Mouse (Mus musculus) C2C12 (cell line): ENCODE results near the gene Coro1c.

Experiments used
- CEBPB ChIP-seq: IDR thresholded peaks from one replicate; pipeline ENCODE4 v1.6.1; 2011; ENCODE audit warnings: low read depth, mild to moderate bottlenecking, control low read depth, moderate library complexity
- CTCF ChIP-seq: IDR thresholded peaks from one replicate; pipeline ENCODE4 v1.5.1; 2011; ENCODE audit not compliant: control insufficient read depth, insufficient read depth, insufficient read length
- MAX ChIP-seq: IDR thresholded peaks from one replicate; pipeline ENCODE4 v1.6.1; 2011; ENCODE audit warnings: mild to moderate bottlenecking, control low read depth
- MYOD1 ChIP-seq: IDR thresholded peaks from one replicate; pipeline ENCODE4 v1.6.1; 2011; ENCODE audit warnings: low read depth; ENCODE audit not compliant: control insufficient read depth, insufficient read length
- MYOG ChIP-seq: IDR thresholded peaks from one replicate; pipeline ENCODE4 v1.6.1; 2011; ENCODE audit not compliant: control insufficient read depth, insufficient read length; ENCODE audit errors: extremely low read depth

DNA sequence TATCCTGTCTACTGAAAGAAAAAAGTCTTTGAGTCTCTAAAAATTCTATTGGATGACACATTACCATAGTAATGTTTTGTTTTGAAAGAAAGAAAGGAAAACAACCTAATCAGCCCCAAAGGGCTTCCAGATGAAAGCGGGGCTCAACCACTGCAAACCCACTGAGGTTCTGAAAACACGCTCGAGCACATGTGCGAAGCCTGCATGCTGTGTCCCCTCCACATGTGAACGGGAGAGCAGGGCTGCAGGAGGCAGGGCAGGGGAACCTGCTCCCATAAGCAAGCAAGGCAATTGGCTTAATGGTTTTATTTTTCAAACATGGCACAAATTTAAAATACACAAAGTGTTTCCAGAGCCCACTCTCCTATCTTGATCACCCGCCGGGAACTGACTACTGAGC, 51.9 kb downstream of the Coro1c start:
- TF ChIP-seq MYOD1 (no peak), CTCF (no peak), MYOG (no peak), MAX (no peak), CEBPB (no peak)
